Mouse (Mus musculus) embryonic fibroblast, embryonic 13.5 days (primary cell): ENCODE results near the gene Gmpr2.

Experiments used
- CTCF ChIP-seq: IDR thresholded peaks from 2 replicates; pipeline ENCODE4 v1.5.1; 2011; ENCODE audit warnings: mild to moderate bottlenecking, control low read depth, low read length, moderate library complexity, borderline replicate concordance; ENCODE audit not compliant: insufficient read depth
- POLR2A ChIP-seq: IDR thresholded peaks from 2 replicates; pipeline ENCODE4 v1.6.1; 2011; ENCODE audit warnings: low read depth, mild to moderate bottlenecking, control low read depth, low read length, moderate library complexity

DNA sequence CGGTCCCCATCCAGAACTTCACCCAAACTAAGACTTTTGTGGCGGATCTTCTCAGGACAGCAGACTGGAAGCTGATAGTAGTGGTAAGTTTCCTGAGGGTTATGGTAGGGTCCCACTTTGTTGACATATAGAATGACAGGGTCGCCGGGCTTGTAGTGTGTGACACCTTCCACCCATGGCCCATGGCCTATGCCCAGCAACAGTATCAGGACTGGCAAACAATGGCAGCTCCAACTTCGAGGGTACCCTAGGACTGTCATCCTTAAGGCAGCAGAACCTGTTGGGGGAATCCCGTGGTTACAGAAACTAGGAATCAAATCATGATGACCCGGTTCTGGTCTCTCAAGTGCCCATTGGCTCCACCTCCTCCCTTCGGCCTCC lies 29.1 kb upstream of the Gmpr2 start:
- TF ChIP-seq CTCF (no peak), POLR2A (no peak)
